Mouse (Mus musculus) forebrain, embryonic 15.5 days (tissue): ENCODE data around the gene Miga1. TPM values are rescaled to one million over a fixed set of nuclear protein-coding genes. Genes with fewer than 3 reads are reported as not detected.

Experiments used
- ATAC-seq: fragments of 200-750 bp; cut with Nextera tagmentation; replicated peaks from 2 replicates; pipeline ENCODE4 v1.8.0; 2017; ENCODE audit warnings: mild to moderate bottlenecking, moderate TSS enrichment, moderate library complexity
- H3K27ac ChIP-seq: fragments of 300-500 bp; sonication (generic); replicated peaks from 2 replicates; pipeline ENCODE4 v1.5.1; 2015; ENCODE audit warnings: mild to moderate bottlenecking, inconsistent platforms
- H3K27me3 ChIP-seq: fragments of 300-500 bp; sonication (generic); 2 replicates; pipeline ENCODE4 v1.6.1; 2015; ENCODE audit warnings: inconsistent platforms
- H3K36me3 ChIP-seq: fragments of 300-500 bp; sonication (generic); 2 replicates; pipeline ENCODE4 v1.6.1; 2015; ENCODE audit warnings: mild to moderate bottlenecking, inconsistent platforms
- H3K4me1 ChIP-seq: fragments of 300-500 bp; sonication (generic); 2 replicates; pipeline ENCODE4 v1.6.1; 2015; ENCODE audit warnings: inconsistent platforms
- H3K4me2 ChIP-seq: fragments of 300-500 bp; sonication (generic); replicated peaks from 2 replicates; pipeline ENCODE4 v1.6.1; 2015; ENCODE audit warnings: mild to moderate bottlenecking, inconsistent platforms
- H3K4me3 ChIP-seq: fragments of 300-500 bp; sonication (generic); 2 replicates; pipeline ENCODE4 v1.5.1; 2015; ENCODE audit warnings: mild to moderate bottlenecking, inconsistent platforms
- H3K9ac ChIP-seq: fragments of 300-500 bp; sonication (generic); replicated peaks from 2 replicates; pipeline ENCODE4 v1.6.1; 2015; ENCODE audit warnings: mild to moderate bottlenecking, inconsistent platforms
- H3K9me3 ChIP-seq: fragments of 300-500 bp; sonication (generic); 2 replicates; pipeline ENCODE4 v1.6.1; 2016; ENCODE audit warnings: inconsistent platforms
- WGBS: fragments of 180-500 bp; shearing (Covaris S2); methylation state at CpG from one replicate; pipeline ENCODE4 v1.1.7; 2015; ENCODE audit warnings: mixed read lengths; 5-methylcytosine and 5-hydroxymethylcytosine counted together
- polyA plus RNA-seq: library from polyadenylated mRNA; unstranded; fragments of >200 nt; fragmentation: Nextera tagmentation; extraction: Ambion mirVana; gene quantifications from 2 replicates; pipeline ENCODE4 v1.2.1, GENCODE M21; 2015

The Miga1 gene
- polyA plus RNA-seq, 1 experiment from 2014 or later: 26.5 TPM

- Histone ChIP-seq H3K4me3 (no peak overlapping the region), H3K9ac (no peak overlapping the region), H3K4me2 (no peak overlapping the region), H3K36me3 (peaks cover 22% of the 10 kb centered on the region), H3K27me3 (no peaks in the 10 kb centered on the region), H3K9me3 (no peaks in the 10 kb centered on the region), H3K27ac (no peak overlapping the region), H3K4me1 (no peaks in the 10 kb centered on the region)
- WGBS: 96% methylated on average over 3 of the region's 3 CpGs
- ATAC-seq: no peak
Observed at GRCm38 (mm10) chr3:152276935-152277334, 63.3 kb downstream of the Miga1 start.

- 75% methylated on average over 8 of the region's 8 CpGs for WGBS
- Histone ChIP-seq H3K4me3 (no peak overlapping the region), H3K4me1 (no peaks in the 10 kb centered on the region), H3K36me3 (peaks cover 18% of the 10 kb centered on the region), H3K9ac (no peak overlapping the region), H3K9me3 (no peaks in the 10 kb centered on the region), H3K27ac (no peak overlapping the region), H3K4me2 (no peak overlapping the region), H3K27me3 (no peaks in the 10 kb centered on the region)
- ATAC-seq: no peak
Observed at GRCm38 (mm10) chr3:152275008-152275407, 65.2 kb downstream of the Miga1 start.

GRCm38 (mm10) chr3:152272974-152273685, 67.1 kb downstream of the Miga1 start:
- 85% methylated on average over 20 of the region's 20 CpGs for WGBS
- H3K27ac ChIP-seq: no peak overlapping the region
- no peaks in the 10 kb centered on the region for H3K27me3 ChIP-seq
- no peaks in the 10 kb centered on the region for H3K4me1 ChIP-seq
- H3K9ac ChIP-seq: no peak overlapping the region
- H3K36me3 ChIP-seq: peaks cover 18% of the 10 kb centered on the region
- H3K4me3 ChIP-seq: no peak overlapping the region
- H3K4me2 ChIP-seq: no peak overlapping the region
- H3K9me3 ChIP-seq: no peaks in the 10 kb centered on the region
- no peak for ATAC-seq

- Histone ChIP-seq H3K27me3 (no peaks in the 10 kb centered on the region), H3K4me3 (no peak overlapping the region), H3K9me3 (no peaks in the 10 kb centered on the region), H3K4me2 (no peak overlapping the region), H3K4me1 (no peaks in the 10 kb centered on the region), H3K27ac (no peak overlapping the region), H3K36me3 (peaks cover 16% of the 10 kb centered on the region), H3K9ac (no peak overlapping the region)
- 82% methylated on average over 6 of the region's 6 CpGs for WGBS
- ATAC-seq: no peak
Observed at GRCm38 (mm10) chr3:152271876-152272275, 68.3 kb downstream of the Miga1 start.

GRCm38 (mm10) chr3:152271071-152271710, 69.0 kb downstream of the Miga1 start:
- H3K4me3 ChIP-seq: no peak overlapping the region
- WGBS: 89% methylated on average over 10 of the region's 10 CpGs
- H3K9me3 ChIP-seq: no peaks in the 10 kb centered on the region
- H3K9ac ChIP-seq: no peak overlapping the region
- peaks cover 3% of the 10 kb centered on the region; the same call in 1 of the 2 replicates for H3K27me3 ChIP-seq
- no peak overlapping the region for H3K27ac ChIP-seq
- H3K4me1 ChIP-seq: peaks cover 2% of the 10 kb centered on the region; the same call in 1 of the 2 replicates
- ATAC-seq: no peak
- H3K36me3 ChIP-seq: peaks cover 10% of the 10 kb centered on the region
- no peak overlapping the region for H3K4me2 ChIP-seq

- WGBS: 93% methylated on average over 14 of the region's 14 CpGs
- Histone ChIP-seq H3K27me3 (peaks cover 30% of the 10 kb centered on the region), H3K9me3 (no peaks in the 10 kb centered on the region), H3K4me2 (no peak overlapping the region), H3K4me1 (peaks cover 14% of the 10 kb centered on the region), H3K27ac (no peak overlapping the region), H3K4me3 (no peak overlapping the region), H3K36me3 (no peaks in the 10 kb centered on the region), H3K9ac (no peak overlapping the region)
- ATAC-seq: no peak
Observed at GRCm38 (mm10) chr3:152268099-152268498, 72.1 kb downstream of the Miga1 start.

GRCm38 (mm10) chr3:152266036-152266421, 74.2 kb downstream of the Miga1 start, which contains the start of gene Nexn:
TSS of gene Nexn (minus strand) at chr3:152266350.
- H3K4me1 ChIP-seq: peaks cover 14% of the 10 kb centered on the region
- peak within 1 kb of the TSS; percentile 54 for H3K4me3 ChIP-seq
- ATAC-seq: peak; percentile 38
- WGBS: 5% methylated on average over 13 of the region's 13 CpGs
- H3K9ac ChIP-seq: peak within 1 kb of the TSS; percentile 51
- H3K36me3 ChIP-seq: no peaks in the 10 kb centered on the region
- peaks cover 42% of the 10 kb centered on the region for H3K27me3 ChIP-seq
- no peaks in the 10 kb centered on the region for H3K9me3 ChIP-seq
- peak within 1 kb of the TSS; percentile 98 for H3K4me2 ChIP-seq
- H3K27ac ChIP-seq: no peak within 1 kb of the TSS

GRCm38 (mm10) chr3:152265351-152266035, 74.7 kb downstream of the Miga1 start:
- H3K9ac ChIP-seq: peak overlapping the region; percentile 51
- no peak overlapping the region for H3K27ac ChIP-seq
- peaks cover 14% of the 10 kb centered on the region for H3K4me1 ChIP-seq
- H3K4me3 ChIP-seq: peak overlapping the region; percentile 54
- H3K4me2 ChIP-seq: peak overlapping the region; percentile 98
- peak; percentile 78 for ATAC-seq
- H3K36me3 ChIP-seq: no peaks in the 10 kb centered on the region
- H3K27me3 ChIP-seq: peaks cover 42% of the 10 kb centered on the region
- WGBS: 1% methylated on average over 60 of the region's 63 CpGs
- H3K9me3 ChIP-seq: no peaks in the 10 kb centered on the region

GRCm38 (mm10) chr3:152264830-152265229, 75.4 kb downstream of the Miga1 start:
- Histone ChIP-seq H3K9me3 (no peaks in the 10 kb centered on the region), H3K4me1 (peaks cover 14% of the 10 kb centered on the region), H3K36me3 (no peaks in the 10 kb centered on the region), H3K4me3 (peak overlapping the region; percentile 54), H3K27ac (no peak overlapping the region), H3K9ac (no peak overlapping the region), H3K4me2 (peak overlapping the region; percentile 98), H3K27me3 (peaks cover 42% of the 10 kb centered on the region)
- 32% methylated on average over 12 of the region's 12 CpGs for WGBS
- no peak for ATAC-seq

- peaks cover 14% of the 10 kb centered on the region for H3K4me1 ChIP-seq
- no peaks in the 10 kb centered on the region for H3K36me3 ChIP-seq
- H3K4me2 ChIP-seq: no peak overlapping the region
- H3K27me3 ChIP-seq: peaks cover 42% of the 10 kb centered on the region
- H3K27ac ChIP-seq: no peak overlapping the region
- WGBS: 56% methylated on average over 10 of the region's 10 CpGs
- no peaks in the 10 kb centered on the region for H3K9me3 ChIP-seq
- no peak for ATAC-seq
- H3K9ac ChIP-seq: no peak overlapping the region
- no peak overlapping the region for H3K4me3 ChIP-seq
Observed at GRCm38 (mm10) chr3:152264374-152264773, 75.8 kb downstream of the Miga1 start.

GRCm38 (mm10) chr3:152261948-152262347, 78.3 kb downstream of the Miga1 start:
- ATAC-seq: no peak
- Histone ChIP-seq H3K9ac (no peak overlapping the region), H3K36me3 (no peaks in the 10 kb centered on the region), H3K27me3 (peaks cover 42% of the 10 kb centered on the region), H3K27ac (no peak overlapping the region), H3K4me1 (peaks cover 14% of the 10 kb centered on the region), H3K9me3 (no peaks in the 10 kb centered on the region), H3K4me2 (no peak overlapping the region), H3K4me3 (no peak overlapping the region)
- WGBS: 40% methylated on average over 8 of the region's 8 CpGs

- ATAC-seq: no peak
- Histone ChIP-seq H3K4me3 (no peak overlapping the region), H3K9ac (no peak overlapping the region), H3K9me3 (no peaks in the 10 kb centered on the region), H3K4me1 (peaks cover 14% of the 10 kb centered on the region), H3K27ac (no peak overlapping the region), H3K36me3 (no peaks in the 10 kb centered on the region), H3K4me2 (no peak overlapping the region), H3K27me3 (peaks cover 41% of the 10 kb centered on the region)
- WGBS: 50% methylated on average over 8 of the region's 8 CpGs
Observed at GRCm38 (mm10) chr3:152261436-152261835, 78.8 kb downstream of the Miga1 start.
